Mouse (Mus musculus) retina, embryonic 14.5 days (tissue): ENCODE results near the gene Opa1.

Source experiments
- DNase-seq: peaks from one replicate; pipeline ENCODE4 v3.0.0-alpha.2; 2015; ENCODE audit warnings: low spot score

The Opa1 gene

GRCm38 (mm10) chr16:29689187-29689819 is 110.2 kb downstream of the Opa1 start:
- DNase-seq, result peak; percentile 71

- no peak for DNase-seq
These were observed 114.0 kb downstream of the Opa1 start for GRCm38 (mm10) chr16:29693025-29693682.

- DNase-seq, result no peak
These were observed 114.8 kb downstream of the Opa1 start for GRCm38 (mm10) chr16:29693791-29694419.

GRCm38 (mm10) chr16:29694420-29694959 is 115.4 kb downstream of the Opa1 start:
- no peak for DNase-seq
